Mouse (Mus musculus): ENCODE data around the gene Olfr370. TPM values are rescaled to one million over a fixed set of nuclear protein-coding genes. Genes with fewer than 3 reads are reported as not detected.
"Not testable (repeated sequence)": the region's sequence is repeated elsewhere in the genome, so short reads cannot be mapped to it uniquely, and the experiment has no call there.

Olfr370 gene
- polyA plus RNA-seq, 1 experiment from 2014 or later = not detected

DNA sequence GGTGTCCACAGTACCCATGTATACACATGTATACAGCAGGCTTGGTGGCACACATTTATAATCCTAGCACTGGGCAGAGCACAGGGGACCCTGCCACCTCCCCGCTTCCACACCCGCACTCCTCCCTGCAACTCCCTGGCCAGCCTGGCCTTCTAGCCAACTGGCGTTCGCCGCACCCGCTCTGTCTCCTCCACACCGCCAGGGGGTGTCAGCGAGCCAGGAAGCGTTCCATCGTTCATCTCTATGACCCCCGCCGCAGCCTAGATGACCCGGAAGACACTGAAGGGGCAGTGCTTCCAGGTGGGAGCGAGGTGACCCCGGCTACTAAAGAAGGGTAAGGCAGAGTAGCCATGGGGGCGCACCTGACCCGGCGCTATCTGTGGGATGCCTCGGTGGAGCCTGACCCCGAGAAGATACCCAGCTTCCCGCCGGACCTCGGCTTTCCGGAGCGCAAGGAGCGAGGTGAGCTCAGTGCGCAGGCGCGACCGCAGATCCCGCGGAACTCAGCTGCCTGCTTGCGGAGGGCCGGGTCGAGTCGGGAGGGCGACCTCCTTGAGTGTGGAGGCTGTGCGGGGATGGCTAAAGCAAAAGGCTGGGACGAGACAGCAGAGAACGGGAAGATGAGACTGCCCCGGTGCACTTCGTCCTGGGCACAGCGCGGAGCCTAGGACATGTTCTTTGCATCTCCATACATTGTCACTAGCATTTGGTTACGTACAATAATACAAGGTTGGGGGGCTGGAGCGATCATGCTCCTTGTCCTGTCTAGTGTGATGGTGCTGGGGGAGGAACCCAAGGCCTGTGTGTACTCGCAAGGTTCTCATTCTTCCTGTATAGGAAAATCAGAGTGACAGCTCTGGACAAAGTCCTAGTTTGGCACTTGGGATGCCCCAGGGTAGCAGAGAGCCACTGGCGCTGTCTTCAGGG, 31.2 kb downstream of the Olfr370 start, which contains the start of gene Ndufb7:
TSS of gene Ndufb7 (plus strand) at position 203 of the 927 bp plus-strand sequence.
- Histone ChIP-seq H3K27ac (replicated peaks; ENCODE audit: low read depth, low read length) (no peak within 1 kb of the TSS), H3K9me3 (ENCODE audit: control insufficient read depth, low read length) (no peaks in the 10 kb centered on the region), H3K27me3 (ENCODE audit: control insufficient read depth, insufficient read depth, low read length) (no peaks in the 10 kb centered on the region), H3K4me2 (ENCODE audit: low read depth, severe bottlenecking) (peak within 1 kb of the TSS; percentile 88), H3K36me3 (ENCODE audit: control insufficient read depth, insufficient read depth, low read length) (peaks cover 14% of the 10 kb centered on the region), H3K9ac (ENCODE audit: low read length) (peak within 1 kb of the TSS; percentile 60), H3K4me3 (ENCODE audit: low read depth, low read length) (peak within 1 kb of the TSS; percentile 61), H3K4me1 (ENCODE audit: control insufficient read depth, insufficient read depth, low read length) (peaks cover 4% of the 10 kb centered on the region; the same call in 1 of the 2 replicates)
- peak; percentile 98 for DNase-seq (ENCODE audit: low spot score)
- WGBS = 1% methylated on average over 48 of the region's 48 CpGs
- peak; percentile 85 for ATAC-seq (ENCODE audit: insufficient number of reproducible peaks, low FRiP score, low TSS enrichment, low read depth)

DNA sequence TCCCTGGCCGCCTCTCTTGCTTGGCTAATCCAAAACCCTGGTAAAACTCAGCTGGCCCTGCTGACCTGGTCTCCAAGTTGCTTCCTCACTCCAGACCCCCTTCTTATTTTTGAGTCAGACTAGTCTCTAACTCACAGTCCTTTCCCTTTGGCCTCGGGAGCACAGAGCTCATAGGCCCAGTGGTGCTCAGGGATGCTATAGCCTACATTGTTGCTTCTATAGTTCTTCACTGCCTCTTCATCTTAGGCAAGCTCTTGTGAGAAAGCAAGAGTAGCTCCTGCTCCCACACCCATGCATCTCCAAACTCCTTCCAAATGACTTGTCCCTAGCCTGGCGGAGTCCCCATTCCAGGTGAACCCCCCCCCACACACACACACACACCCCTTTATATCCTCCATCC, 32.1 kb downstream of the Olfr370 start:
- Histone ChIP-seq H3K36me3 (ENCODE audit: control insufficient read depth, insufficient read depth, low read length) (peaks cover 23% of the 10 kb centered on the region), H3K9ac (ENCODE audit: low read length) (peak overlapping the region; percentile 60), H3K4me3 (ENCODE audit: low read depth, low read length) (peak overlapping the region; percentile 61; the same call in 1 of the 2 replicates), H3K27ac (replicated peaks; ENCODE audit: low read depth, low read length) (no peak overlapping the region), H3K27me3 (ENCODE audit: control insufficient read depth, insufficient read depth, low read length) (no peaks in the 10 kb centered on the region), H3K4me1 (ENCODE audit: control insufficient read depth, insufficient read depth, low read length) (peaks cover 4% of the 10 kb centered on the region; the same call in 1 of the 2 replicates), H3K4me2 (ENCODE audit: low read depth, severe bottlenecking) (peak overlapping the region; percentile 88), H3K9me3 (ENCODE audit: control insufficient read depth, low read length) (no peaks in the 10 kb centered on the region)
- ATAC-seq (ENCODE audit: insufficient number of reproducible peaks, low FRiP score, low TSS enrichment, low read depth) = no peak
- no peak for DNase-seq (ENCODE audit: low spot score)
- WGBS = 63% methylated on average over 3 of the region's 3 CpGs

DNA sequence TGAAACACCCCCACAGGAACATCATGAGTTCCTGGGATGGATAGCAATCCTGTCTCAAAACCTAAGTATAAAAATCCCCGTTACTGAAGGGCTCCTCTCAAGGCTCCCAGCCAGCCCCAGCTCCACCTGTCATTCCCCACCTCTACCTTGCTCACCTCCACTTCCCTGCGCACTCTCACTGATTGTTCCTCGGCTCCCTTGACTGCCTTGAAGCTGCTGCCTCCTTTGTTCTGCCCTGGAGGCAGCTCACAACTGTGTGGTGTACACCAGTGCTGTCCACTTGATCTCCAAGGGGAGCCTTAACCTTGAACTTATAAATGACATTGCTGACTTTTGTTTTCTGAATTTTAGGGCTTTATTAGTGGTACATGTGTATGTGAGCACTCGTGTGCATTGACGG, 32.5 kb downstream of the Olfr370 start:
- Histone ChIP-seq H3K27ac (replicated peaks; ENCODE audit: low read depth, low read length) (no peak overlapping the region), H3K9me3 (ENCODE audit: control insufficient read depth, low read length) (no peaks in the 10 kb centered on the region), H3K27me3 (ENCODE audit: control insufficient read depth, insufficient read depth, low read length) (no peaks in the 10 kb centered on the region), H3K9ac (ENCODE audit: low read length) (no peak overlapping the region), H3K4me3 (ENCODE audit: low read depth, low read length) (no peak overlapping the region), H3K36me3 (ENCODE audit: control insufficient read depth, insufficient read depth, low read length) (peaks cover 28% of the 10 kb centered on the region), H3K4me2 (ENCODE audit: low read depth, severe bottlenecking) (no peak overlapping the region), H3K4me1 (ENCODE audit: control insufficient read depth, insufficient read depth, low read length) (peaks cover 4% of the 10 kb centered on the region; the same call in 1 of the 2 replicates)
- no peak for ATAC-seq (ENCODE audit: insufficient number of reproducible peaks, low FRiP score, low TSS enrichment, low read depth)
- DNase-seq (ENCODE audit: low spot score) = no peak
- WGBS = 74% methylated on average over 5 of the region's 5 CpGs

DNA sequence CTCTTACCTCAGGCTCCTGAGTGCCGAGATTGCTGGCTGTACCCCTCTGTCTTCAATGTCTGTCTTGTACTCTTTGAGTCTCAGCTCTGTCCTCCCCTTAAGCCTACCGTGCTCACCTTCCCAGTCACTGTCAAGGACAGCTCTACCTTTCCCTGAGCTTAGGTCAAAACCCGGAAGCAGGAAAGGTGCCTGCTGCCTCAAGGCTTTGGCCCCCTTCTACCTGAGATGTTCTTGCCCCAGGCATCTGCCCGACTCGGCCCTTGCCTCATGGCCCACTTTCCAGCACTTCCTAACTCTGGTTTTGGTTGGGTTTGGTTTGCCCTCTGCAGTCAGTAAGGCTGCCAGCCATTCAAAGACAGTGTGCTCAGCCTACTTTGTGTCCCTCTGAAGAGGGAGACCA, 33.2 kb downstream of the Olfr370 start:
- DNase-seq (ENCODE audit: low spot score) (no peak), ATAC-seq (ENCODE audit: insufficient number of reproducible peaks, low FRiP score, low TSS enrichment, low read depth) (no peak)
- Histone ChIP-seq H3K4me1 (ENCODE audit: control insufficient read depth, insufficient read depth, low read length) (peaks cover 4% of the 10 kb centered on the region; the same call in 1 of the 2 replicates), H3K4me2 (ENCODE audit: low read depth, severe bottlenecking) (no peak overlapping the region), H3K9me3 (ENCODE audit: control insufficient read depth, low read length) (no peaks in the 10 kb centered on the region), H3K27ac (replicated peaks; ENCODE audit: low read depth, low read length) (no peak overlapping the region), H3K9ac (ENCODE audit: low read length) (no peak overlapping the region), H3K27me3 (ENCODE audit: control insufficient read depth, insufficient read depth, low read length) (no peaks in the 10 kb centered on the region), H3K36me3 (ENCODE audit: control insufficient read depth, insufficient read depth, low read length) (peaks cover 28% of the 10 kb centered on the region), H3K4me3 (ENCODE audit: low read depth, low read length) (no peak overlapping the region)
- WGBS = 83% methylated on average over 5 of the region's 5 CpGs

DNA sequence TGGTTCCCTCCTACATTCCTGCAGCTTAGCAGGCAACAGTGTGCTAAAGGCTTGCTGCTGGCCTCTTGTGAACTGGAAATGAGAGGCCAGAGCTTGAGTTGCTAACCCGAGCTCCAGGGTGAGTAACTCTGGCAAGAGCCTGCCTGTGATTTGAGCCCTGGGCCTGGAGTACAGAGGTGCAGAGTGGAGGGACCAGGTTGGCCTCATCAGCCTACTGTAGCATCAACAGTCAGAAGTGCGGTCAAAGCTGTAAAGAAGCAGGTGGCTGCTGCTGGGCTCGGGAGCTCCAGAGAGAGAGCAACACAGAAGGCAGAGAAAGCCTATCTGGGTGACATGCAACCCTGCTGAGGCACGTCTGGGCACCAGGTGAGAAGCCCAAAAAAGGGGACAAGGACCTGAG, 33.6 kb downstream of the Olfr370 start:
- ATAC-seq (ENCODE audit: insufficient number of reproducible peaks, low FRiP score, low TSS enrichment, low read depth) = no peak
- H3K27me3 ChIP-seq (ENCODE audit: control insufficient read depth, insufficient read depth, low read length) = no peaks in the 10 kb centered on the region
- peaks cover 28% of the 10 kb centered on the region for H3K36me3 ChIP-seq (ENCODE audit: control insufficient read depth, insufficient read depth, low read length)
- H3K4me2 ChIP-seq (ENCODE audit: low read depth, severe bottlenecking) = no peak overlapping the region
- no peak for DNase-seq (ENCODE audit: low spot score)
- H3K9ac ChIP-seq (ENCODE audit: low read length) = no peak overlapping the region
- H3K4me3 ChIP-seq (ENCODE audit: low read depth, low read length) = no peak overlapping the region
- no peaks in the 10 kb centered on the region for H3K9me3 ChIP-seq (ENCODE audit: control insufficient read depth, low read length)
- H3K27ac ChIP-seq (replicated peaks; ENCODE audit: low read depth, low read length) = no peak overlapping the region
- 84% methylated on average over 4 of the region's 4 CpGs for WGBS
- peaks cover 4% of the 10 kb centered on the region; the same call in 1 of the 2 replicates for H3K4me1 ChIP-seq (ENCODE audit: control insufficient read depth, insufficient read depth, low read length)

DNA sequence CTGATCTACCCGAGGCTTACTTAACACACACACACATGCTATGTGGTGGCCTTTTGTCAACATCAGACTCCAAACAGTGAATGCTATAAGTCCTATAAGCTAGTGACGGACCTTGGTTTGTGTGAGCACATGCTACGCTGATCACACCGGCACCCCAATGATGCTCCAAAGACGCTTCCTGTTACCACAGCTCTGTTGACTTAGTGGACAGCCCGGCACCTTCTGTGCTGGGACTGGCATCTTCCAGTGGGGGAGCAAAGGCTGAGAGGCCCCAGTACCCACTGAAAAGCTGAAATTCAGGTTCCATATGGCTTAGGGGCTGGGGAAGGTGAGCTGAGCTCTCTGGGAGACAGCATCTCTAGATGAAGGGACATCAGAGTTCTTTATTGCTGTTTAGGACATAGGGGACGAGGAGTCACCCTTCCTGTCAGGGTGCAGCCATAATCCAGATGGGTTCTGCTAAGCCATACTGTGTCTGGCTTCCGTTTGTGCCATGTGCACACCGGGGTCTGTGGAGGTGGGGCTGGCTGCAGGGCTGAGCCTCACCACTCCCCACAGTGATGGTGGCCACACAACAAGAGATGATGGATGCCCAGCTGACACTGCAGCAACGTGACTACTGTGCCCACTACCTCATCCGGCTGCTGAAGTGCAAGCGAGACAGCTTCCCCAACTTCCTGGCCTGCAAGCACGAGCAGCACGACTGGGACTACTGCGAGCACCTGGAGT, 34.9 kb downstream of the Olfr370 start:
- no peak overlapping the region for H3K4me3 ChIP-seq (ENCODE audit: low read depth, low read length)
- no peaks in the 10 kb centered on the region for H3K27me3 ChIP-seq (ENCODE audit: control insufficient read depth, insufficient read depth, low read length)
- H3K27ac ChIP-seq (replicated peaks; ENCODE audit: low read depth, low read length) = no peak overlapping the region
- H3K4me2 ChIP-seq (ENCODE audit: low read depth, severe bottlenecking) = no peak overlapping the region
- H3K36me3 ChIP-seq (ENCODE audit: control insufficient read depth, insufficient read depth, low read length) = peaks cover 30% of the 10 kb centered on the region
- peaks cover 6% of the 10 kb centered on the region; the same call in 1 of the 2 replicates for H3K4me1 ChIP-seq (ENCODE audit: control insufficient read depth, insufficient read depth, low read length)
- WGBS = 85% methylated on average over 15 of the region's 15 CpGs
- no peak for DNase-seq (ENCODE audit: low spot score)
- no peak overlapping the region for H3K9ac ChIP-seq (ENCODE audit: low read length)
- ATAC-seq (ENCODE audit: insufficient number of reproducible peaks, low FRiP score, low TSS enrichment, low read depth) = no peak
- no peaks in the 10 kb centered on the region for H3K9me3 ChIP-seq (ENCODE audit: control insufficient read depth, low read length)

DNA sequence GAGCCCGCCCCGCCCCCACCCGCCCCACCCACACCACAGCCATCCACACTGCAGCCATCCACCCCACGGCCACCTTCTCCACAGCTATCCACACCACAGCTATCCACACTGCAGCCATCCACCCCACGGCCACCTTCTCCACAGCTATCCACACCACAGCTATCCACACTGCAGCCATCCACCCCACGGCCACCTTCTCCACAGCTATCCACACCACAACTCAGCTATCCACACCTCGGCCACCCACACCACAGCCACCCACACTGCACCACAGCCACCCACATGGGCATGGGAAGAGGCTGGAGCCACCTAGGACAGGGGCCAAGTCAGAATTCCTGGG, 35.4 kb downstream of the Olfr370 start:
- 96% methylated on average over 3 of the region's 7 CpGs for WGBS
- not testable (repeated sequence) for H3K27me3 ChIP-seq (ENCODE audit: control insufficient read depth, insufficient read depth, low read length); H3K4me2 ChIP-seq (ENCODE audit: low read depth, severe bottlenecking); H3K9ac ChIP-seq (ENCODE audit: low read length); H3K4me3 ChIP-seq (ENCODE audit: low read depth, low read length); ATAC-seq (ENCODE audit: insufficient number of reproducible peaks, low FRiP score, low TSS enrichment, low read depth); H3K9me3 ChIP-seq (ENCODE audit: control insufficient read depth, low read length); DNase-seq (ENCODE audit: low spot score); H3K27ac ChIP-seq (replicated peaks; ENCODE audit: low read depth, low read length); H3K4me1 ChIP-seq (ENCODE audit: control insufficient read depth, insufficient read depth, low read length)
- peaks cover 30% of the 10 kb centered on the region for H3K36me3 ChIP-seq (ENCODE audit: control insufficient read depth, insufficient read depth, low read length)

DNA sequence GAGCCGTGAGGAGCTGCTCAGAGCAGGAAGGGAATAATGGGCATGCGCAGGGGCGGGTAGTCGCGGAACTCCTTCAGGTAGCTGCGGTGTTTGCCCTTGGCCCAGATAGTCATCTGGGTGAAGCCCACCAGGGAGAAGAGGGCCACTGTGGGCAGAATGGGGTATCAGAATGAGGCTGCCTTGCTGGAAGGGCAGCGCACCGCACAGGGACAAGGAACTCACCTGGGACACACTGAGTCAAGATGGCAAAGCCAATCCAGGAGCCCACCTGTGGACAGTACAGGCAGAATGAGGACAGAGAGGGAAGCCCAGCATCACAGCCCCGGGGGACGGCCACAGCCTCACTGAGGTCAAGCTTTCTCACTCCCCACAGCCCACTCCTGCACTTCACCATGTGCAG, 36.2 kb downstream of the Olfr370 start:
- Histone ChIP-seq H3K9me3 (ENCODE audit: control insufficient read depth, low read length) (no peaks in the 10 kb centered on the region), H3K9ac (ENCODE audit: low read length) (no peak overlapping the region), H3K36me3 (ENCODE audit: control insufficient read depth, insufficient read depth, low read length) (peaks cover 30% of the 10 kb centered on the region), H3K4me3 (ENCODE audit: low read depth, low read length) (no peak overlapping the region), H3K27me3 (ENCODE audit: control insufficient read depth, insufficient read depth, low read length) (no peaks in the 10 kb centered on the region), H3K4me2 (ENCODE audit: low read depth, severe bottlenecking) (no peak overlapping the region), H3K27ac (replicated peaks; ENCODE audit: low read depth, low read length) (no peak overlapping the region), H3K4me1 (ENCODE audit: control insufficient read depth, insufficient read depth, low read length) (peaks cover 8% of the 10 kb centered on the region)
- no peak for DNase-seq (ENCODE audit: low spot score)
- WGBS = 94% methylated on average over 10 of the region's 10 CpGs
- ATAC-seq (ENCODE audit: insufficient number of reproducible peaks, low FRiP score, low TSS enrichment, low read depth) = no peak

Data from limb, embryonic 11.5 days (tissue).